Mouse (Mus musculus) liver, postnatal 0 days (tissue): ENCODE measurements at regions not wholly inside any gene's neighbourhood (a gene's known extent, or its start where the extent isn't known, plus 50 kb on each side); places are given as distances from the start of the nearest gene placed in this dataset.

ENCODE experiments used
- CTCF ChIP-seq: sonication (generic); IDR thresholded peaks from 2 replicates; pipeline ENCODE4 v1.5.1; 2016; ENCODE audit warnings: antibody characterized with exemption, low read depth
- EP300 ChIP-seq: IDR thresholded peaks from 2 replicates; pipeline ENCODE4 v1.6.1; 2016; ENCODE audit warnings: antibody characterized with exemption, low read depth, mild to moderate bottlenecking

DNA sequence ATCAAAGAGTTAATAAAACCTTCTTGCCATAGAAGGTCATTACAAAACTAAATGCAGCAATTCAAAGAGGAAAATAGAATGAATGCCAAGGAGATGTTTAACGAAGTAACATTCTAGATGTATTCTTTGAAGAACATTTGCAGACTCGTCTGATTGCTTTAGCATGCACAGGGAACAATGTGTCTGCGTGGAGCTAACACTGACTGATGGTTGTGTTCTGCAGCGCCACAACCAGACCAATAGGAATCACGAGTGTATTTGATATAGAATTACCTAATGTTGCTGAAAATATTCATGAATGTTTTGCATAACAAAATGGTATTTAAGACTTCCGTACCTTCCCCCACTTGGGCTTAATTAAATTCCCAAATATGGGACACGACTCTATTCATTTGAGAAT is 200.3 kb upstream of the Tmem161b start:
- no peak for TF ChIP-seq CTCF
- no peak for TF ChIP-seq EP300
